Mouse (Mus musculus): Measurements from ENCODE around the gene Spata18. TPM values are rescaled to one million over a fixed set of nuclear protein-coding genes. Genes with fewer than 3 reads are reported as not detected.

Spata18 gene
- polyA plus RNA-seq, 1 experiment = not detected

DNA sequence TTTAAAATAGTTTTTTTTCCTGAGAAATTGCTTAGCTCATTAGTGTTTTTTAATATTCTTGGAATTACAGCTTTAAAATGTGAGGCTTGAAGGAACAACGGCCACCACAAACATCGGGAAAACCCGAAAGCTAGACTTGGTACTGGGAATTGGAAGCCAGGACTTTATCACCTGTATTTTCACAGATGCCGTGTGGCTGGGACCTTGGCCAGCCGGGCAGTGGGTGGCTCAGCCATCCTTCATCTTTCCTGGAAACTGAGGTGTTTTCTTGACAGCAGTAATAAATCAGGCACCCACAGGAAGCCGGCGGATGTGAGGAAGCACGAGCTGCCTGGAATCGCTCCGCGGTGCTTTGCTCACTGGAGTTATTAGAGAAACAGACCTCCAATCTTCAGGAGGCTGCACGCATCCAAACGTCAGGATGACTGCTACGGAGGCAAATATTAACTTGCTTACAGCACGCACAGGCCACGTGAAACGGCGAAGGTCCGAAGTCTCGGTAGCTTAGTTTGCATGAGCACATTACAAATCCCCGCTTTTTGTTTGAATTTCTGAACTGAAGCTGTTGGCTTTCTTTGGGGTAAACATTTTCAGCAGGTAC is 70.6 kb downstream of the Spata18 start:
- Histone ChIP-seq H3K4me3 (replicated peaks) (no peak overlapping the region), H3K9me3 (ENCODE audit: control insufficient read depth, low read length) (peaks cover 2% of the 10 kb centered on the region; the same call in 1 of the 2 replicates), H3K36me3 (ENCODE audit: control insufficient read depth) (no peaks in the 10 kb centered on the region), H3K27me3 (ENCODE audit: control insufficient read depth) (no peaks in the 10 kb centered on the region), H3K4me1 (ENCODE audit: control insufficient read depth) (no peaks in the 10 kb centered on the region)
- TF ChIP-seq GATA1 (IDR thresholded peaks at IDR 0.05; ENCODE audit: low read length) (no peak), TAL1 (IDR thresholded peaks at IDR 0.05; ENCODE audit: low read length) (no peak)

DNA sequence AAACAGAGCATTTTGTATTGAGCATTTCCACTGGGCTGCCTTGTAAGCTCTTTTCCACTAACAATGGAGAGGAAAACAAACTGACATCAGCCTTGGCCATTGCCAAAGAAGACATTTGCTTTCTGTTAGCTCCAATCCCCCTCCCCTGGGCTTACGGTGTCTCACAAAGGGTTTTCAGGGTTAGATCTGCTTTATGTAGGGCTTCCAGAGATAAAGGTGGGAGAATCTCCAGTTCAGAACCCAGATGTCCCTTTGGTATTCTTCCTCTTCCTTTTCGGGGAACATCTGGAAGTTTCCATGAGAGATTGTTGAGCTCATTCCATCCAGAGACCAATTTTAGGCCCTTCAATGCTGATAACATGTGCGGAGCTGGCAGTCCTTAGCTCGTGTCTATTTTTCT is 74.8 kb downstream of the Spata18 start:
- Histone ChIP-seq H3K4me1 (ENCODE audit: control insufficient read depth) (no peaks in the 10 kb centered on the region), H3K27me3 (ENCODE audit: control insufficient read depth) (no peaks in the 10 kb centered on the region), H3K4me3 (replicated peaks) (no peak overlapping the region), H3K36me3 (ENCODE audit: control insufficient read depth) (no peaks in the 10 kb centered on the region), H3K9me3 (ENCODE audit: control insufficient read depth, low read length) (peaks cover 2% of the 10 kb centered on the region; the same call in 1 of the 2 replicates)
- no peak for TF ChIP-seq TAL1 (IDR thresholded peaks at IDR 0.05; ENCODE audit: low read length)
- TF ChIP-seq GATA1 (IDR thresholded peaks at IDR 0.05; ENCODE audit: low read length) = no peak

DNA sequence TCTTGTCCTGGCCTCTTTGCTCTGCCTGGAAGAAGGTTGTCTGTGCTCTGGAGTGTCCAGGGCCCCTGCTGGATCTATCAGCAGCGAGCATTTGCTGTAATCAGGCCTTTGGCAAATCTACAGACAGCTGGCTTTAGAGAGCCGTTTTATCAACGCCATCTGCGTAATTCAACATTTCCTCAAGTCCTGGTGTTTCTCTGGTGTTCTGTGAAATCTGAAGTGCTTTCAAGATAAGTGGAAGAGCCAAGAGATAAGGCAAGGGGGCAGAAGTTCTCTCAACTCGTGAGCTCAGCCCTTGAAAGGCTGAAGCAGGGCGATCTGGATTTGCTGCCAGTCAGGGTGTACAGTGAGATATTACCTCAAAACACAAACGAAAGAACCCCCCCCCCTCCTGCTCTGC is 77.5 kb downstream of the Spata18 start:
- TF ChIP-seq GATA1 (IDR thresholded peaks at IDR 0.05; ENCODE audit: low read length) (no peak), TAL1 (IDR thresholded peaks at IDR 0.05; ENCODE audit: low read length) (no peak)
- Histone ChIP-seq H3K9me3 (ENCODE audit: control insufficient read depth, low read length) (no peaks in the 10 kb centered on the region), H3K4me3 (replicated peaks) (no peak overlapping the region), H3K27me3 (ENCODE audit: control insufficient read depth) (no peaks in the 10 kb centered on the region), H3K36me3 (ENCODE audit: control insufficient read depth) (no peaks in the 10 kb centered on the region), H3K4me1 (ENCODE audit: control insufficient read depth) (no peaks in the 10 kb centered on the region)

Other genes starting within 250 kb of the Spata18 start
- not detected in 2 replicates for gene Cwh43, start 245.3 kb upstream of the Spata18 start, polyA plus RNA-seq (2012)
- gene Dcun1d4, start 170.4 kb upstream of the Spata18 start, polyA plus RNA-seq (2012) = 0.06 TPM in 1 of 2 replicates, not detected in the other
- gene Lrrc66, start 18.9 kb upstream of the Spata18 start, polyA plus RNA-seq (2012) = not detected in 2 replicates
- gene Sgcb, start 3.6 kb upstream of the Spata18 start, polyA plus RNA-seq (2012) = 0.03 TPM in 1 of 2 replicates, not detected in the other